Mouse (Mus musculus) neural tube, embryonic 14.5 days (tissue): Measurements from ENCODE around the gene Lrrc1. TPM values are rescaled to one million over a fixed set of nuclear protein-coding genes. Genes with fewer than 3 reads are reported as not detected.

Experiments used
- ATAC-seq: fragments of 200-750 bp; cut with Nextera tagmentation; 2 replicates; pipeline ENCODE4 v1.8.0; 2017; ENCODE audit warnings: low read depth, mild to moderate bottlenecking, moderate TSS enrichment, moderate library complexity
- H3K27ac ChIP-seq: fragments of 300-500 bp; sonication (generic); 2 replicates; pipeline ENCODE4 v1.5.1; 2014; ENCODE audit warnings: low read depth, mild to moderate bottlenecking, control low read depth, low read length, moderate library complexity, mixed read lengths
- H3K27me3 ChIP-seq: fragments of 300-500 bp; sonication (generic); 2 replicates; pipeline ENCODE4 v1.6.1; 2014; ENCODE audit warnings: low read length; ENCODE audit not compliant: control insufficient read depth, insufficient read depth
- H3K36me3 ChIP-seq: fragments of 300-500 bp; sonication (generic); 2 replicates; pipeline ENCODE4 v1.6.1; 2014; ENCODE audit warnings: low read length, mixed read lengths; ENCODE audit not compliant: control insufficient read depth, insufficient read depth
- H3K4me1 ChIP-seq: fragments of 300-500 bp; sonication (generic); 2 replicates; pipeline ENCODE4 v1.6.1; 2014; ENCODE audit warnings: low read length; ENCODE audit not compliant: control insufficient read depth, insufficient read depth
- H3K4me2 ChIP-seq: fragments of 300-500 bp; sonication (generic); 2 replicates; pipeline ENCODE4 v1.6.1; 2014; ENCODE audit warnings: mild to moderate bottlenecking, low read depth, low read length, control low read depth
- H3K4me3 ChIP-seq: fragments of 300-500 bp; sonication (generic); 2 replicates; pipeline ENCODE4 v1.5.1; 2014; ENCODE audit warnings: low read depth, low read length, control low read depth, mixed read lengths
- H3K9ac ChIP-seq: fragments of 300-500 bp; sonication (generic); replicated peaks from 2 replicates; pipeline ENCODE4 v1.6.1; 2014; ENCODE audit warnings: low read depth, mild to moderate bottlenecking, control low read depth, low read length, mixed read lengths
- H3K9me3 ChIP-seq: fragments of 300-500 bp; sonication (generic); 2 replicates; pipeline ENCODE4 v1.6.1; 2016; ENCODE audit warnings: low read length; ENCODE audit not compliant: control insufficient read depth
- WGBS: fragments of 180-500 bp; shearing (Covaris S2); extraction: QIAGEN DNeasy Blood & Tissue Kit; methylation state at CpG from one replicate; pipeline ENCODE4 v1.1.7; 2014; 5-methylcytosine and 5-hydroxymethylcytosine counted together
- polyA plus RNA-seq: library from polyadenylated mRNA; unstranded; fragments of >200 nt; fragmentation: Nextera tagmentation; extraction: Ambion mirVana; gene quantifications from 2 replicates; pipeline ENCODE4 v1.2.1, GENCODE M21; 2014

The Lrrc1 gene
- polyA plus RNA-seq, 1 experiment from 2014 or later: 7.9 TPM

- Histone ChIP-seq H3K4me3 (no peak overlapping the region), H3K27ac (no peak overlapping the region), H3K4me2 (no peak overlapping the region), H3K36me3 (no peaks in the 10 kb centered on the region), H3K9me3 (no peaks in the 10 kb centered on the region), H3K4me1 (no peaks in the 10 kb centered on the region; the same call in 1 of the 2 replicates), H3K9ac (no peak overlapping the region), H3K27me3 (no peaks in the 10 kb centered on the region)
- 62% methylated on average over 6 of the region's 6 CpGs for WGBS
- ATAC-seq: no peak
These were observed 47.5 kb downstream of the Lrrc1 start for GRCm38 (mm10) chr9:77497173-77497572.

- no peak overlapping the region for H3K4me3 ChIP-seq
- no peak overlapping the region for H3K27ac ChIP-seq
- no peak overlapping the region for H3K9ac ChIP-seq
- WGBS: 21% methylated on average over 12 of the region's 12 CpGs
- H3K4me2 ChIP-seq: no peak overlapping the region
- H3K27me3 ChIP-seq: no peaks in the 10 kb centered on the region
- no peaks in the 10 kb centered on the region for H3K9me3 ChIP-seq
- H3K36me3 ChIP-seq: no peaks in the 10 kb centered on the region
- peak; percentile 72; the same call in 1 of the 2 replicates for ATAC-seq
- H3K4me1 ChIP-seq: no peaks in the 10 kb centered on the region; the same call in 1 of the 2 replicates
These were observed 48.1 kb downstream of the Lrrc1 start for GRCm38 (mm10) chr9:77496540-77497062.

- Histone ChIP-seq H3K9me3 (no peaks in the 10 kb centered on the region), H3K4me2 (no peak overlapping the region), H3K36me3 (no peaks in the 10 kb centered on the region), H3K27me3 (no peaks in the 10 kb centered on the region), H3K4me3 (no peak overlapping the region), H3K4me1 (no peaks in the 10 kb centered on the region; the same call in 1 of the 2 replicates), H3K27ac (no peak overlapping the region), H3K9ac (no peak overlapping the region)
- 91% methylated on average over 7 of the region's 7 CpGs for WGBS
- no peak for ATAC-seq
These were observed 50.4 kb downstream of the Lrrc1 start for GRCm38 (mm10) chr9:77494307-77494706.

GRCm38 (mm10) chr9:77488611-77489010 is 56.1 kb downstream of the Lrrc1 start:
- ATAC-seq: no peak

GRCm38 (mm10) chr9:77487427-77487826 is 57.2 kb downstream of the Lrrc1 start:
- H3K36me3 ChIP-seq: no peaks in the 10 kb centered on the region
- H3K4me3 ChIP-seq: no peak overlapping the region
- H3K27ac ChIP-seq: no peak overlapping the region
- H3K4me2 ChIP-seq: no peak overlapping the region
- no peaks in the 10 kb centered on the region for H3K9me3 ChIP-seq
- H3K4me1 ChIP-seq: no peaks in the 10 kb centered on the region
- H3K9ac ChIP-seq: no peak overlapping the region
- WGBS: 92% methylated on average over 7 of the region's 7 CpGs
- ATAC-seq: no peak
- no peaks in the 10 kb centered on the region for H3K27me3 ChIP-seq

More at GRCm38 (mm10) chr9:77488611-77489010, 56.1 kb downstream of the Lrrc1 start:
- Histone ChIP-seq H3K4me3 (no peak overlapping the region), H3K4me2 (no peak overlapping the region), H3K4me1 (no peaks in the 10 kb centered on the region), H3K9me3 (no peaks in the 10 kb centered on the region), H3K27ac (no peak overlapping the region), H3K27me3 (no peaks in the 10 kb centered on the region), H3K9ac (no peak overlapping the region), H3K36me3 (no peaks in the 10 kb centered on the region)
- WGBS: 92% methylated on average over 11 of the region's 11 CpGs

- WGBS: 85% methylated on average over 12 of the region's 12 CpGs
- no peak overlapping the region for H3K9ac ChIP-seq
- no peaks in the 10 kb centered on the region for H3K4me1 ChIP-seq
- H3K4me3 ChIP-seq: no peak overlapping the region
- no peaks in the 10 kb centered on the region for H3K27me3 ChIP-seq
- no peak for ATAC-seq
- no peaks in the 10 kb centered on the region for H3K36me3 ChIP-seq
- no peak overlapping the region for H3K27ac ChIP-seq
- H3K9me3 ChIP-seq: no peaks in the 10 kb centered on the region
- no peak overlapping the region for H3K4me2 ChIP-seq
These were observed 58.8 kb downstream of the Lrrc1 start for GRCm38 (mm10) chr9:77485915-77486314.

GRCm38 (mm10) chr9:77484751-77485150 is 59.9 kb downstream of the Lrrc1 start:
- WGBS: 95% methylated on average over 10 of the region's 10 CpGs
- Histone ChIP-seq H3K27ac (no peak overlapping the region), H3K4me1 (peaks cover 5% of the 10 kb centered on the region; the same call in 1 of the 2 replicates), H3K4me3 (no peak overlapping the region), H3K36me3 (no peaks in the 10 kb centered on the region), H3K9me3 (no peaks in the 10 kb centered on the region), H3K27me3 (no peaks in the 10 kb centered on the region), H3K4me2 (no peak overlapping the region), H3K9ac (no peak overlapping the region)
- ATAC-seq: no peak

- Histone ChIP-seq H3K4me2 (no peak overlapping the region), H3K4me1 (peaks cover 7% of the 10 kb centered on the region; the same call in 1 of the 2 replicates), H3K4me3 (no peak overlapping the region), H3K27me3 (no peaks in the 10 kb centered on the region), H3K9me3 (no peaks in the 10 kb centered on the region), H3K36me3 (no peaks in the 10 kb centered on the region), H3K9ac (no peak overlapping the region), H3K27ac (no peak overlapping the region)
- no peak for ATAC-seq
- 94% methylated on average over 3 of the region's 3 CpGs for WGBS
These were observed 61.1 kb downstream of the Lrrc1 start for GRCm38 (mm10) chr9:77483559-77483958.

GRCm38 (mm10) chr9:77482281-77482680 is 62.4 kb downstream of the Lrrc1 start:
- WGBS: 68% methylated on average over 5 of the region's 5 CpGs
- ATAC-seq: no peak
- no peaks in the 10 kb centered on the region for H3K36me3 ChIP-seq

More at GRCm38 (mm10) chr9:77482281-77482680, 62.4 kb downstream of the Lrrc1 start:
- Histone ChIP-seq H3K9ac (no peak overlapping the region), H3K27ac (no peak overlapping the region), H3K4me3 (no peak overlapping the region), H3K27me3 (no peaks in the 10 kb centered on the region), H3K4me2 (no peak overlapping the region), H3K9me3 (no peaks in the 10 kb centered on the region), H3K4me1 (peaks cover 7% of the 10 kb centered on the region; the same call in 1 of the 2 replicates)
